Mouse (Mus musculus): ENCODE data around the gene Pde11a.

- TF ChIP-seq CTCF (conservative IDR thresholded peaks at IDR 0.05; ENCODE audit: insufficient read depth, insufficient read length, low read depth, low read length) = no peak; the same call in 1 of the 2 replicates
- no peak for TF ChIP-seq POLR2A (IDR thresholded peaks at IDR 0.05; ENCODE audit: low read depth, low read length)
These were observed 210.2 kb downstream of the Pde11a start for GRCm38 (mm10) chr2:76128105-76129057.
